Mouse (Mus musculus): ENCODE measurements around the gene Ppig. TPM values are rescaled to one million over a fixed set of nuclear protein-coding genes. Genes with fewer than 3 reads are reported as not detected.
A peak's percentile ranks its signal among the peaks of the same experiment; 100 is the strongest.

The Ppig gene
- polyA plus RNA-seq, 1 experiment = 1.4 TPM

DNA sequence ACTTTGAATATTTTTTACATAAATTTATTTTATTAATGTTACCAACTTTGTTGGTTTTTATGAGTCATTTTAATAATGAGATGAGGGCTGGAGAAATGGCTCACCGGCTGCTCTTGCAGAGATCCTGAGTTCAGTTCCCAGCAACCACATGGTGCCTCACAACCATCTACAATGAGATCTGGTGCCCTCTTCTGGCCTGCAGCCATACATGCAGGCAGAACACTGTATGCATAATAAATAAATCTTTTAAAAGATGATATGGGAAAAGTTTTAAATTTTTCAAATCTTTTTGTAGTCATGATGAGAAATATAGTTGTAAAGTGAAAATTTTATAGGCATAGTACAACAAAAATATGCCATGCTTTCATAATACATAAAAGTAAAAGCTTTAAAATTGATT lies 22.7 kb downstream of the Ppig start:
- no peak overlapping the region for H3K4me3 ChIP-seq (ENCODE audit: extremely low read depth, insufficient read depth, insufficient read length)
- peaks cover 26% of the 10 kb centered on the region for H3K36me3 ChIP-seq (ENCODE audit: control insufficient read depth, insufficient read depth, low read length)
- 92% methylated on average over 1 of the region's 1 CpGs for WGBS
- no peak overlapping the region for H3K27ac ChIP-seq (ENCODE audit: insufficient read depth, low read length)
- H3K4me1 ChIP-seq (ENCODE audit: control insufficient read depth, insufficient read depth, insufficient read length) = no peaks in the 10 kb centered on the region
- TF ChIP-seq CTCF (IDR thresholded peaks at IDR 0.05; ENCODE audit: extremely low read depth, insufficient read depth, insufficient read length, insufficient replicate concordance) (no peak), POLR2A (IDR thresholded peaks at IDR 0.05; ENCODE audit: low read depth, low read length) (no peak)
- H3K27me3 ChIP-seq (ENCODE audit: control insufficient read depth, insufficient read depth, low read length) = no peaks in the 10 kb centered on the region
- no peak for DNase-seq (ENCODE audit: low read depth in 1 of 2, low spot score in 2 of 2)

DNA sequence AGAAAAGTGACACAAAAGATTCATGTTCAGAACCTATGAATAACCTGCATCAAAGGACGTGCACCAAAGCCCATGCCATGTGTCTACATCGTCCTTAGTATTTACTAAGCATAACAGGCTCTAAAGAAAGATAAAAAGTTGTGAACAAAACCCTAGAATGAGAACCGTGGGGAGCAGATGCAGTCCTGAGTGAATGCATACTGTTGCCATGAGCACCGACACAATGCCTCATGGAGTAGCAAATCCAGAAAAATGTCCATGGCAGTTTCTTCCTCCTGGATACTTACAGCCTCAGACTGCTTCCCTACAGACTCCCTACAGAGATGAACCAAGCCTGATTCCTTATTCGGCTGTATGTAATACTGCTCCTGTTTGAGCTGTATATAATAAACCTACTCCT lies 38.6 kb downstream of the Ppig start:
- WGBS = 86% methylated on average over 5 of the region's 5 CpGs

DNA sequence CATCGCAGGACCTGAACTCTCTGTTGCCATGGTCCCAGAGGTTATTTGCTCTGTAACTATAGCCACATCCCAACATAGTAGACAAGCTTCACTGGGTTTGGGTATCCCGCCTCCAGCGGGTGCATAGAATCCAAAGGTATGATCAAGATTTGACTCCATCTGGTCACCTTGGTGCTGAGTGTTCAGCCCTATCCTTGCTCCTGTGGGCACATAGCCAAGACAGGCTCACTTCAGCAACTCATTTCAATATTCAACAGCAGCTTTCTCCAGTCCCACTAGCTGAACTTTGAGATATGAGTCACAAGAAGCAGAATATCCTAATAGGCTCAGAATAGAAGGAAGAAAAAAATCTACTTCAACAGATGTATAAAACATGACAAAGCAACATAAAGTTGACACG lies 41.0 kb downstream of the Ppig start:
- WGBS = 91% methylated on average over 4 of the region's 4 CpGs

More for the DNA sequence above, 38.6 kb downstream of the Ppig start:
- Histone ChIP-seq H3K36me3 (ENCODE audit: control insufficient read depth, insufficient read depth, low read length) (no peaks in the 10 kb centered on the region), H3K27ac (ENCODE audit: insufficient read depth, low read length) (no peak overlapping the region), H3K27me3 (ENCODE audit: control insufficient read depth, insufficient read depth, low read length) (no peaks in the 10 kb centered on the region), H3K4me3 (ENCODE audit: extremely low read depth, insufficient read depth, insufficient read length) (no peak overlapping the region), H3K4me1 (ENCODE audit: control insufficient read depth, insufficient read depth, insufficient read length) (no peaks in the 10 kb centered on the region)
- no peak for DNase-seq (ENCODE audit: low read depth in 1 of 2, low spot score in 2 of 2)
- TF ChIP-seq POLR2A (IDR thresholded peaks at IDR 0.05; ENCODE audit: low read depth, low read length) (no peak), CTCF (IDR thresholded peaks at IDR 0.05; ENCODE audit: extremely low read depth, insufficient read depth, insufficient read length, insufficient replicate concordance) (no peak)

DNA sequence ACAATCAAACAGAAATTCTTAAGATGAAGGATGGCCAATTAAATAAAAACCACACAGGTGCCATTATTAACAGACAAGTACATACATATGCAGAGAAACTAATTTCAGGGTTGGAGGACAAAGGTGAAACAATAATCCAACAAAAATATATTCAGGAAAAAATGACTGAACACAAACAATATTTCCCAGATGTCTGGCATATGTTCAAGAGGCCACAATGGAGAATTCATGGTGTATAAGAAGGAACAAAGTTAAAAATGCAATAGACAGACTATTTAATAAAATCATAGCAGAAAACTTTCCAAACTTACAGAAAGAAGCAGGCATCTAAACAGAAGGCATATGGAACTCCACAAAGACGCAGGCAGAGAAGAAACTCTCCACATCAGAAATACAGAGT lies 42.4 kb downstream of the Ppig start:
- no peaks in the 10 kb centered on the region for H3K36me3 ChIP-seq (ENCODE audit: control insufficient read depth, insufficient read depth, low read length)
- TF ChIP-seq CTCF (IDR thresholded peaks at IDR 0.05; ENCODE audit: extremely low read depth, insufficient read depth, insufficient read length, insufficient replicate concordance) = no peak
- no peak for TF ChIP-seq POLR2A (IDR thresholded peaks at IDR 0.05; ENCODE audit: low read depth, low read length)
- H3K27me3 ChIP-seq (ENCODE audit: control insufficient read depth, insufficient read depth, low read length) = no peaks in the 10 kb centered on the region
- no peak for DNase-seq (ENCODE audit: low read depth in 1 of 2, low spot score in 2 of 2)
- no peak overlapping the region for H3K4me3 ChIP-seq (ENCODE audit: extremely low read depth, insufficient read depth, insufficient read length)
- no peak overlapping the region for H3K27ac ChIP-seq (ENCODE audit: insufficient read depth, low read length)
- H3K4me1 ChIP-seq (ENCODE audit: control insufficient read depth, insufficient read depth, insufficient read length) = no peaks in the 10 kb centered on the region
- WGBS = 79% methylated on average over 1 of the region's 1 CpGs

More for the DNA sequence above, 41.0 kb downstream of the Ppig start:
- Histone ChIP-seq H3K27ac (ENCODE audit: insufficient read depth, low read length) (no peak overlapping the region), H3K27me3 (ENCODE audit: control insufficient read depth, insufficient read depth, low read length) (no peaks in the 10 kb centered on the region), H3K4me1 (ENCODE audit: control insufficient read depth, insufficient read depth, insufficient read length) (no peaks in the 10 kb centered on the region), H3K4me3 (ENCODE audit: extremely low read depth, insufficient read depth, insufficient read length) (no peak overlapping the region), H3K36me3 (ENCODE audit: control insufficient read depth, insufficient read depth, low read length) (no peaks in the 10 kb centered on the region)
- no peak for DNase-seq (ENCODE audit: low read depth in 1 of 2, low spot score in 2 of 2)
- TF ChIP-seq CTCF (IDR thresholded peaks at IDR 0.05; ENCODE audit: extremely low read depth, insufficient read depth, insufficient read length, insufficient replicate concordance) (no peak), POLR2A (IDR thresholded peaks at IDR 0.05; ENCODE audit: low read depth, low read length) (no peak)

- no peak for TF ChIP-seq POLR2A (IDR thresholded peaks at IDR 0.05; ENCODE audit: low read depth, low read length)
- no peak for TF ChIP-seq CTCF (IDR thresholded peaks at IDR 0.05; ENCODE audit: extremely low read depth, insufficient read depth, insufficient read length, insufficient replicate concordance)
- 96% methylated on average over 3 of the region's 3 CpGs for WGBS
- Histone ChIP-seq H3K4me1 (ENCODE audit: control insufficient read depth, insufficient read depth, insufficient read length) (peaks cover 3% of the 10 kb centered on the region; the same call in 1 of the 2 replicates), H3K27ac (ENCODE audit: insufficient read depth, low read length) (no peak overlapping the region), H3K4me3 (ENCODE audit: extremely low read depth, insufficient read depth, insufficient read length) (no peak overlapping the region), H3K36me3 (ENCODE audit: control insufficient read depth, insufficient read depth, low read length) (no peaks in the 10 kb centered on the region), H3K27me3 (ENCODE audit: control insufficient read depth, insufficient read depth, low read length) (no peaks in the 10 kb centered on the region)
- no peak for DNase-seq (ENCODE audit: low read depth in 1 of 2, low spot score in 2 of 2)
Observed at GRCm38 (mm10) chr2:69773331-69773730, 51.0 kb downstream of the Ppig start.

DNA sequence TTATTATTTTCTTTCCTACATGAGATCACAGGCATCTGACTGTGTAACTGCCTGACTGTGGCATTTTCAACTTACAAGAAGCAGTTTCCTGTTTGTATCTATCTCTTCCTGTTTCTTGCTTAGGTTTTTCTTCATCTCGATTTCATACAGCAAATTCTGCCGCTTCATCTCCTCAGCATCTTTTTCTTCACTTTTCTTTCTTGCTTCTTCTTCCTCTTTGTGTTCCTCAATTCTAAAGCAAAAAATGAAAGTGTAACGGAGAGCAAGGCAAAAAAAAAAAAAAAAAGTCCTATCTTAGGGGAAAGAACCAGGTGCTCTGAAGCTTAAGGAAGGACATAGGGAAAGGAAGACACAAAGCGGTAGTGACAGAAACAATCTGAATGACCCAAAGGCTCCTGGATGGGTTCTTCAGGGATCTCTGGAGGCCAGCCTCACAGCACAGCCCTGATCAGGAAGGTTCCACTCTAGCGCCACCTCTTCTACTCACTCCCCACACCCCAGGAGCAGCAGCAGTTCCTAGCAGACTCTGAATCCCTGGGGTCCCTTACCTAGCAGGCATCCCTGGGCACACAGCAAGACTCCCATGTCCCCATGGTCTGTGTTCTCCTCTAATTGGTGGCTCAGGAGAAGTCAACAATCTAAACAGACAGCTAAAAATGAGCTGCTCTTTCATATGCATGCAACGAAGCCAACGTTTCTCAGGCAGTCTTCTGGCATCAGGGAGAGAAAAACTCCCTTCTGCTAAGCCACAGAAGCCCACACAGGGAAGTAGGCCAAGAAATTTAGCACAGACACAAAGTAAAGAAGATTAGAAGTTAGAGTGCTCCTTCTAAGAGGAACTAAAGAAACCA lies 55.9 kb downstream of the Ppig start:
- DNase-seq (ENCODE audit: low read depth in 1 of 2, low spot score in 2 of 2) = peak; percentile 5 to 33
- Histone ChIP-seq H3K27me3 (ENCODE audit: control insufficient read depth, insufficient read depth, low read length) (no peaks in the 10 kb centered on the region), H3K4me3 (ENCODE audit: extremely low read depth, insufficient read depth, insufficient read length) (peak overlapping the region; percentile 29), H3K36me3 (ENCODE audit: control insufficient read depth, insufficient read depth, low read length) (no peaks in the 10 kb centered on the region), H3K27ac (ENCODE audit: insufficient read depth, low read length) (peak overlapping the region; percentile 77), H3K4me1 (ENCODE audit: control insufficient read depth, insufficient read depth, insufficient read length) (peaks cover 5% of the 10 kb centered on the region; the same call in 1 of the 2 replicates)
- TF ChIP-seq CTCF (IDR thresholded peaks at IDR 0.05; ENCODE audit: extremely low read depth, insufficient read depth, insufficient read length, insufficient replicate concordance) = no peak
- no peak for TF ChIP-seq POLR2A (IDR thresholded peaks at IDR 0.05; ENCODE audit: low read depth, low read length)
- WGBS = 16% methylated on average over 7 of the region's 7 CpGs

DNA sequence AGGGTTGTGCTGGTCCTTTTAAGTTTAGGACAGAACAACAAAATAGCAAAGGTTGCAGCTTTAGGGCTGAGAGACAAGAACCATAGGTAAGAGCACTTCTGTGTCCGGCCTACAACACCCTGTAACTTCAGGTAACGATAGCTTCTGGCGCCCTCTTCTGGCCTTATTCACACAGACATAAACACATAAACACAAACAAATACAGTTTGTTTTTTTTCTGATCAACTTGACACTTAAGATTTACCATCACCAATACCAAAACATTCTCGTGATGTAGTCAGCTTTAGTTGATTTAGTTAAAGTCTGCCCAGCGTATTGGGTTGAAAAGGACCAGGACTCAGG lies 56.5 kb downstream of the Ppig start:
- Histone ChIP-seq H3K4me3 (ENCODE audit: extremely low read depth, insufficient read depth, insufficient read length) (no peak overlapping the region), H3K4me1 (ENCODE audit: control insufficient read depth, insufficient read depth, insufficient read length) (peaks cover 5% of the 10 kb centered on the region; the same call in 1 of the 2 replicates), H3K36me3 (ENCODE audit: control insufficient read depth, insufficient read depth, low read length) (no peaks in the 10 kb centered on the region), H3K27me3 (ENCODE audit: control insufficient read depth, insufficient read depth, low read length) (no peaks in the 10 kb centered on the region), H3K27ac (ENCODE audit: insufficient read depth, low read length) (peak overlapping the region; percentile 77; the same call in 1 of the 2 replicates)
- peak; percentile 39 to 42 for DNase-seq (ENCODE audit: low read depth in 1 of 2, low spot score in 2 of 2)
- 63% methylated on average over 5 of the region's 5 CpGs for WGBS
- TF ChIP-seq CTCF (IDR thresholded peaks at IDR 0.05; ENCODE audit: extremely low read depth, insufficient read depth, insufficient read length, insufficient replicate concordance) = no peak
- no peak for TF ChIP-seq POLR2A (IDR thresholded peaks at IDR 0.05; ENCODE audit: low read depth, low read length)
